Mouse (Mus musculus): Measurements from ENCODE around the gene Adamts3. TPM values are rescaled to one million over a fixed set of nuclear protein-coding genes. Genes with fewer than 3 reads are reported as not detected.

Adamts3 gene
- 3.8 and 4.6 TPM in 2 replicates for polyA plus RNA-seq (2012; rRNA removed)

GRCm38 (mm10) chr5:89883051-89883907, at the start of gene Adamts3:
TSS of gene Adamts3 (minus strand) at chr5:89883334.

